Mouse (Mus musculus) thymus, adult 2 months (tissue): ENCODE measurements at regions not wholly inside any gene's neighbourhood (a gene's known extent, or its start where the extent isn't known, plus 50 kb on each side); places are given as distances from the start of the nearest gene placed in this dataset.

Source experiments
- DNase-seq: peaks from one replicate; pipeline ENCODE4 v3.0.0; 2021
- H3K27ac ChIP-seq: fragments of 200-500 bp; 2 replicates; pipeline ENCODE4 v1.5.1; 2012; ENCODE audit warnings: low read length, control low read depth; ENCODE audit not compliant: control insufficient read depth, insufficient read depth
- H3K27me3 ChIP-seq: fragments of 200-500 bp; 2 replicates; pipeline ENCODE4 v1.6.1; 2012; ENCODE audit warnings: mild to moderate bottlenecking, low read length, moderate library complexity, mixed read lengths; ENCODE audit not compliant: control insufficient read depth, insufficient read depth
- H3K36me3 ChIP-seq: fragments of 200-500 bp; 2 replicates; pipeline ENCODE4 v1.6.1; 2012; ENCODE audit warnings: mild to moderate bottlenecking, low read length, moderate library complexity; ENCODE audit not compliant: control insufficient read depth, insufficient read depth
- H3K4me1 ChIP-seq: fragments of 200-500 bp; replicated peaks from 2 replicates; pipeline ENCODE4 v1.6.1; 2012; ENCODE audit warnings: low read length; ENCODE audit not compliant: control insufficient read depth, insufficient read depth
- H3K4me3 ChIP-seq: fragments of 200-500 bp; 2 replicates; pipeline ENCODE4 v1.5.1; 2012; ENCODE audit warnings: mild to moderate bottlenecking, low read length, control low read depth, moderate library complexity; ENCODE audit not compliant: control insufficient read depth, insufficient read depth
- CTCF ChIP-seq: fragments of 200-500 bp; IDR thresholded peaks from 2 replicates; pipeline ENCODE4 v1.5.1; 2012; ENCODE audit warnings: mild to moderate bottlenecking, control low read depth, low read length, moderate library complexity, borderline replicate concordance; ENCODE audit not compliant: control insufficient read depth, poor library complexity, insufficient read depth; ENCODE audit errors: extremely low read depth
- POLR2A ChIP-seq: fragments of 200-500 bp; IDR thresholded peaks from 2 replicates; pipeline ENCODE4 v1.6.1; 2012; ENCODE audit warnings: mild to moderate bottlenecking, low read length, control low read depth, moderate library complexity; ENCODE audit not compliant: control insufficient read depth, poor library complexity, insufficient read depth; ENCODE audit errors: extremely low read depth
- WGBS: fragments of 180-500 bp; shearing (Covaris S2); methylation state at CpG from one replicate; pipeline ENCODE4 v1.1.7; 2018; 5-methylcytosine and 5-hydroxymethylcytosine counted together

DNA sequence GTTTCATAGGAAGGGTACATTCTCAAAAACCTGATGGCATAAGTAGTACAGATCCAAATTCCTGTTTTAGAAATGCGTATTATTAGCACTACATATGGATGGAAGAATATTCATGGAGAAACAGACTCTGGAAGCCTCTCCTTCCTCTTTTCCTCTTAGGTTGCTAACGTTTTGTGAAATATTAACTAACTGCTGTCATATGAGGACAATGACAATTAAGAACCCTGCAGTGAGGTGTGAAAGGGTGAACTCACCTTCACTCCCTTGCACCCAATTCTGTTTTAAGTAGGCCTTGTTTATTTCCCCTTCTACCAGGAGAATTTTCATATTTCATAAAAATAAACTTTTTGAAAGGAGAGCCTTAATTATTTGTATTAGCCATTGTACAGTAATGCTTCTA, 62.5 kb upstream of the Abcb5 start:
- no peak for DNase-seq
- Histone ChIP-seq H3K4me3 (no peak overlapping the region), H3K27me3 (no peaks in the 10 kb centered on the region), H3K36me3 (no peaks in the 10 kb centered on the region), H3K27ac (no peak overlapping the region), H3K4me1 (no peaks in the 10 kb centered on the region)
- no peak for TF ChIP-seq CTCF
- TF ChIP-seq POLR2A: no peak
- WGBS: 82% methylated on average over 2 of the region's 2 CpGs

DNA sequence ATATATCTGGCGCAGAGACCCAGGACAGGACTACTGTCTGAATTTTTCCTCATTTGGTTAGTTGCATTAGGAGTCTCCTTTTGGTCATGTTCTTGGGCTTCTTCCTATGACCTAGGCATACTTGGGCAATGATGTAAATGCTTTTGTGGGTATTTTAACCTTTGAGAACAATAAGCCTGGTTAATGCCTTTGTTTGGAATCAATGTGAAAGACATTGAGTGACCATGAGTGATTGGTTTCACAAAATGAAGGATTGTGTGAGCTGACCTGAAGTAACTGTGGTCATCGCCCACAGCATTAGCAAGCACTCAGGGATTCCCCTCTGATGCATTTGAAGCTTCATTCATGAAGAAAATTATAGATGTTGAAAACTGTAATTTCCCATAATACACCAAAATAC, 61.9 kb upstream of the Abcb5 start:
- Histone ChIP-seq H3K27ac (no peak overlapping the region), H3K27me3 (no peaks in the 10 kb centered on the region), H3K4me3 (no peak overlapping the region), H3K36me3 (no peaks in the 10 kb centered on the region), H3K4me1 (no peaks in the 10 kb centered on the region)
- TF ChIP-seq CTCF: no peak
- no peak for TF ChIP-seq POLR2A
- no peak for DNase-seq
- WGBS: 95% methylated on average over 2 of the region's 2 CpGs

DNA sequence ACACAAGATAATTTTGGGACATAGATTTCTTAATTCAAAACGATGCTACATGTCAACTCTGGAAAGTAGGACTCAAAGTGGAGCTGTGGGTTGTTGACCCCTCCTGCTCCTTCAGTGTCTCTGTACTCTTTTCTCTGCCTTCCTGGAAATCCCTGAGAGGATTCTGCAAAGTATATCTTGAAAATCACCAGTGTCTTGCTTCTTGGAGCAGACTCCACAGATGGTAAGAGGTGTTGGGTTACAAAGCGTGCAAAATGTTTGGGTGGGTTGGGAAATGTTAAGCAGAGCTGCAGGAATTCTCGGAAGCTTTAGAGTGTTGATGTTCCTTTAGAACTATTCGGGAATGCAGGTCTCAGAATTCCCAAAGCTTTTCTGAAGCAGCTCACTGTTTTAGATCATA, 61.5 kb upstream of the Abcb5 start:
- no peak for DNase-seq
- Histone ChIP-seq H3K4me3 (no peak overlapping the region), H3K27ac (no peak overlapping the region), H3K4me1 (no peaks in the 10 kb centered on the region), H3K36me3 (no peaks in the 10 kb centered on the region), H3K27me3 (no peaks in the 10 kb centered on the region)
- WGBS: 93% methylated on average over 4 of the region's 4 CpGs
- TF ChIP-seq POLR2A (no peak), CTCF (no peak)

DNA sequence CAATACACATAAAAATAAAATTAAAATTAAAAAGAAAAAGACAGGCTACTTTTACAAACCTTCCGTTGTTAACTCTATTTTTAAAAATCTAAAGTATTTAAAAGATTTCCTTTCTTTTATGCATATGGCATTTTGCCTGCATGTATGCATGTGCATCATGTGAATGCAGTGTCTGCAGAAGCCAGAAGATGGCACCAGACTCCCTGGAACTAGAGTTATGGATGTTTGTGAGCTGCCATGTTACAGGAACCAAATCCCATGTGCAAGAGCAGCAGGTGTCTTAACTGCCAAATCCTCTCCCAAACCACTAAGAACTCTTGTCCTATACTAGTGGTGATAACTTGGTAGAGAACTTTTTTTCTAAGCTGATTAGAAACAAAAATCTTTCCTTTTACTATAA, 60.1 kb upstream of the Abcb5 start:
- no peak overlapping the region for H3K4me3 ChIP-seq
- no peaks in the 10 kb centered on the region for H3K27me3 ChIP-seq
- peak; percentile 18 for DNase-seq
- WGBS: 85% methylated on average over 1 of the region's 1 CpGs
- TF ChIP-seq POLR2A (no peak), CTCF (no peak)
- no peak overlapping the region for H3K27ac ChIP-seq
- no peaks in the 10 kb centered on the region for H3K4me1 ChIP-seq
- H3K36me3 ChIP-seq: no peaks in the 10 kb centered on the region

DNA sequence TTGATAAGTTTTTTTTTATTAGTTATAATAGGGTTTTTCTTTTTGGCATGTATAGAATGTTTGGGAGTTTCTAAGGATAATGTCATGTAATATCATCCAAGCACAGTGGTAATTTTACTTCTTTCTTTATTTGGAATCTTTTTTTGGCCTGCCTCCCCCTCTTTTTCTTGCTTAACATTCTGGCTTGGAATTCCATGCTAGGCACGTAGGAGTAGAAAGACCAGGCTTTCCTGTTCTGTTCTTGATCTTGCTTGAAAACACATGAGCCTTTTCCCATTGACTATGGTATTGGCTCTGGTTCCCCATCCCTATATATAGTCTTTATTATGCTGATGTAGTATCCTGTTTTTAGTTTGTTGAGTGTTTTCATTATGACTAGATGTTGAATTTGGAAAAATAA, 57.8 kb upstream of the Abcb5 start:
- H3K27ac ChIP-seq: no peak overlapping the region
- TF ChIP-seq POLR2A (no peak), CTCF (no peak)
- no peaks in the 10 kb centered on the region for H3K36me3 ChIP-seq
- no peak overlapping the region for H3K4me3 ChIP-seq
- no peaks in the 10 kb centered on the region for H3K4me1 ChIP-seq
- DNase-seq: no peak
- no peaks in the 10 kb centered on the region for H3K27me3 ChIP-seq
- WGBS: 88% methylated on average over 1 of the region's 1 CpGs
